Mouse (Mus musculus): ENCODE measurements around the gene Fbxw2. TPM values are rescaled to one million over a fixed set of nuclear protein-coding genes. Genes with fewer than 3 reads are reported as not detected.
"Not testable (repeated sequence)": the region's sequence is repeated elsewhere in the genome, so short reads cannot be mapped to it uniquely, and the experiment has no call there.

Gene Fbxw2
- total RNA-seq, 2 experiments from 2014 or later: 90.7 to 98.6 TPM

GRCm38 (mm10) chr2:34826460-34827231 is 535 bp upstream of the Fbxw2 start:
- intact Hi-C loops (cut with DNase I): no loop called here
- no peak for DNase-seq (ENCODE audit: low spot score in 2 of 2)

GRCm38 (mm10) chr2:34818492-34818891 is 7.6 kb downstream of the Fbxw2 start:
- intact Hi-C loops (cut with DNase I): no loop called here
- no peak for DNase-seq (ENCODE audit: low spot score in 2 of 2)

DNA sequence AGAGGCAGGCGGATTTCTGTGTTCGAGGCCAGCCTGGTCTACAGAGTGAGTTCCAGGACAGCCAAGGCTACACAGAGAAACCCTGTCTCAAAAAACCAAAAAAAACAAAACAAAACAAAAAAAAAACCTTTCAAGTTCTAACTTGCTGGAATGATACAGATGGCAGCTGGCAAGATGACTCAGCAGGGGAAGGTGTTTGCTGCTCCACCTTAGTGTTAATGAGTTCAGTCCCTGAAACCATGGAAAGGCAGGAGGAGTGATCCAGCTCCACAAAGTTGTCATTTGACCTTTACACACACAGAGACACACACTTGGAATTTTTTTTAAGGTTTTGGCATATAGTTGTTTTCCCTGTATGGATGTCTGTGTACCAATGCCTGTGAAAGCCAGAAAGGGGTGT is 10.2 kb downstream of the Fbxw2 start:
- DNase-seq (ENCODE audit: low spot score in 2 of 2); intact Hi-C loops (cut with DNase I): not testable (repeated sequence)

DNA sequence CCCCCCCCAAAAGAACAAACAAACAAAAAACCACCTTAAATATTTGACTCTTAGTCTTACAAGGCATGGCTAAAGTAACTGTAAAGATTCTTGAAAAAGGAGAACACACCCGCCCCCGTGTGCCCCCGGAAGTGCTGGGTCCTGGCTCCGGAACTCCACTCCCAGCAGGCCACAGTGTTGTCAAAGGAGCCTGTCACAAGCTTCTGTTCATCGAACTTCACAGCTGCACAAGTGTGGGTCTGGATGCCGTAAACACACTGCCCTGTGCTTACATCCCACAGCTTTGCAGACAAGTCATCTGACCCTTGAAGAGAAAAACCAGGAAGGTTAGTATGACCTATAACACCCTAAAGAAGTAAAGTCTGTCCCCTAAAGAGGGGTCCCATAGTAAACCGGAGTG is 13.4 kb downstream of the Fbxw2 start:
- no peak for DNase-seq (ENCODE audit: low spot score in 2 of 2)
- intact Hi-C loops (cut with DNase I): no loop called here

DNA sequence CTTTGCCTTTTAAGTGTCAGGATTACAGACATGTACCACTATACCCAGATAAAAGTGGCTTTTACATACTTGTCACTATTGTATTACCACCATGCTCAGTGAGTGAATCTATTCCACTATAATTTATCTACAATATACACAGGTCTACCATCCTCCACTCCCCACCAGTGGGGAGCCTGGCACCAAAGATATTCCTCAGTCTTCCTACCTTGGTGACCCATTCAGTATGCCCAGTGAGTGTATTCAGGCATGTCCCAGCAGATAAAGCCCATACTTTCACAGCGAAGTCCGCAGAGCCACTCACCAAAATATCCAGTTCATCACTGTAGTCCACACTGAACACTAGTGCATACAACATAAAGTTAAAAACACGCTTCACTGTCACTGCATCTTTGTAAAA is 15.3 kb downstream of the Fbxw2 start:
- no peak for DNase-seq (ENCODE audit: low spot score in 2 of 2)

GRCm38 (mm10) chr2:34809568-34809967 is 16.5 kb downstream of the Fbxw2 start:
- intact Hi-C loops (cut with DNase I): no loop called here
- no peak for DNase-seq (ENCODE audit: low spot score in 2 of 2)

More for the DNA sequence above, 15.3 kb downstream of the Fbxw2 start:
- intact Hi-C loops (cut with DNase I): no loop called here

- intact Hi-C loops (cut with DNase I): no loop called here
- DNase-seq (ENCODE audit: low spot score in 2 of 2): no peak
Observed at GRCm38 (mm10) chr2:34808057-34808456, 18.1 kb downstream of the Fbxw2 start.

GRCm38 (mm10) chr2:34805364-34805950 is 20.7 kb downstream of the Fbxw2 start:
- intact Hi-C loops (cut with DNase I): no loop called here

GRCm38 (mm10) chr2:34804815-34805214 is 21.3 kb downstream of the Fbxw2 start:
- intact Hi-C loops (cut with DNase I): no loop called here
- no peak for DNase-seq (ENCODE audit: low spot score in 2 of 2)

More at GRCm38 (mm10) chr2:34805364-34805950, 20.7 kb downstream of the Fbxw2 start:
- DNase-seq (ENCODE audit: low spot score in 2 of 2): no peak

DNA sequence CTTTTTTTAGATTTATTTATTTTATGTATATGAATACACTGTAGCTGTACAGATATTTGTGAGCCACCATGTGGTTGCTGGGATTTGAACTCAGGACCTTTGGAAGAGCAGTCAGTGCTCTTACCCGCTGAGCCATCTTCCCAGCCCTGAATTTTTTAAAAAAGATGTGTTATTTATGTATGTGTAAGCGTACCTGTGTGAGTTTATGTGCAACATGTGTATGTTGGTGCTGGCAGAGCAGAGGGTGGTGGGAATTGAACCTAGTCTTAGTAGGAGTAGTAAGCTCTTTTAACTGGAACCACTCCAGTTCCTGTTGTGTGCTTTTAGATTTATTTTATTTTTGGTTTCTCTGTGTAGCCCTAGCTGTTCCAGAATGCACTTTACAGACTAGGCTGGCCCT is 21.9 kb downstream of the Fbxw2 start:
- no peak for DNase-seq (ENCODE audit: low spot score in 2 of 2)
- intact Hi-C loops (cut with DNase I): no loop called here

- DNase-seq (ENCODE audit: low spot score in 2 of 2): no peak
- intact Hi-C loops (cut with DNase I): no loop called here
Observed at GRCm38 (mm10) chr2:34803746-34804145, 22.4 kb downstream of the Fbxw2 start.

- intact Hi-C loops (cut with DNase I): not testable (repeated sequence)
- peak in 1 of 2 experiments; percentile 25 for DNase-seq (ENCODE audit: low spot score in 2 of 2)
Observed at GRCm38 (mm10) chr2:34802565-34803245, 23.4 kb downstream of the Fbxw2 start.

DNA sequence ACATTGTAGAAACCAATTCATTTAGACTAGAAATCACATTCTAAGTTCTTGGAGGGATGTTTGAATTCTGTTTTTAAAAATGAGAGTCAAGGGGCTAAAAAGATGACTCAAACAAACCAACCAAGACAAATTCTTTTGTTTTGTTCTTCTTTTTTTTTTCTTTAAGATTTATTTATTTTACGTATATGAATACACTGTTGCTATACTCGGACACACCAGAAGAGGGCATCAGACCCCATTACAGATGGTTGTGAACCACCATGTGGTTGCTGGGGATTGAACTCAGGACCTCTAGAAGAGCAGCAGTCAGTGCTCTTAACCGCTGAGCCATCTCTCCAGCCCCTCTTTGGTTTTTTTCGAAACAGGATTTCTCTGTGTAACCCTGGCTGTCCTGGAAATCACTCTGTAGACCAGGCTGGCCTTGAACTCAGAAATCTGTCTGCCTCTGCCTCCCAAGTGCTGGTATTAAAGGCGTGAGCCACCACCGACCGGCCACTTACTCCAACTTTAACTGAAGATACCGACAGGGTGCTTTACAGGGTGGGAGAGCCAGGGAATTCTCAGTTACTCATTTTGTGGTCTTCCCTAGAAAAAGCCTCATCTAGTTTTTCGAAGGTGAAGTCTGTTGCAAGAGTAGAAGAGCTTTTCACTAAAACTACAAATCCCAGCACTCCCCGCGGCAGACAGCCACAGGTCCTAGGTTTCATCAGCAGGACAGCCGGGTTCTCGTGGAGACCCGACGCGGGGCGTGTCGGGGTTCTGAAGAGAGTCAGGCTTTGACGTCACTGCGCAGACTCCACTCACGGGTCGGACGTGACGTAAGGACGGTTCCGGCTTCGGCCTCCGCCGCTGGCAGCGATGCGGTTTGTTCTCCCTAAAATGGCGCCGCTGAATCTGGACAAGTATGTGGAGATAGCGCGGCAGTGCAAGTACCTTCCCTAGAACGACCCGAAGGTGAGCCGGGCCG is 24.3 kb downstream of the Fbxw2 start:
- DNase-seq (ENCODE audit: low spot score in 2 of 2): peak; percentile 98 to 99
- intact Hi-C loops (cut with DNase I): no loop called here

GRCm38 (mm10) chr2:34800371-34800770 is 25.7 kb downstream of the Fbxw2 start:
- DNase-seq (ENCODE audit: low spot score in 2 of 2): no peak
- intact Hi-C loops (cut with DNase I): no loop called here

DNA sequence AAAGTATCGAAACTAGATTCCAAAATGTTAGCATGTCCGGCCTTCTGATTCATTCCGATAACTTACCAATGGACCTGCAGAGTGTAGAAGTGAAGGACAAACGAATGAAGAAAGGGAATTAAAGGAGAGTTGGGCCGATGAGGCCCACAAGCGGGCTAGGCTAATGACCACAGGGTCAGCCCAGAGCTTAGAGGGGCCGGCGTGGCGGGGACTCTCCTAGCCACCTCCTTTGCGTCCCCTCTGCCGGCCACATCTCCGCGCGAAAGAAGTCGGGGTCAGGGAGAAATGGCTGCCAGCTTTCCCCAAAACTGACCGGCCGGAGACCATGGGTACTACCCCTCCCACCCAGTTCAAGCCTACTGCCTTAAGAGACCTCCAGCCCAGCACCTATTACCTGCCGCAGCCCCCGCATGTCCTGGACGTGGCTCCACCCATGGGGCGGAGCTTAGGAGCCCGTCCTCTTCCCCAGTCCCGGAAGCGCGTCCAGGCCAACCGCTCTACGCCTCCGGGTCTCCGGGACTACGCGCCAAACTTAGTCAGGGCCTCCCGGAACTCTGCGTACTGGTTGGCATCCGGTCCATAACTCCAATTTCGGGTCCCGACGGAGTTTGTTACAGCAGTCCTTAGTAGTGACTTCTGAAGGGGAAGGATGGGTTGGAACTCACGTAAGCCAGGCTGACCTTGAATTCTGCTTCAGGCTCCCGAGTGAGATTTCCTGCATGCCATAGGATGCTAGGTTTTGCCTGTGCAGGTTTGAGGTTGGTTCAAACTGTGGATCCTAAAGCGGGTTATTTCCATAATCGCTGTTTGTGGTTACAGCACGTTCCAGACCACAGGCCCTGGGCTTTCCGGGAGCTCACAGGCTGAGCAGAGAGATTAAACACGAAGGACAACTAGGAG is 26.5 kb downstream of the Fbxw2 start, which contains the start of gene Rabepk:
TSS of gene Rabepk (minus strand) at position 556 of the 900 bp plus-strand sequence.
- intact Hi-C loops (cut with DNase I): loop anchor here (10.0 kb wide), 1 partner anchor 305 kb away; the partner anchor contains the start of genes AI182371 and Cntrl

GRCm38 (mm10) chr2:34795426-34795825 is 30.7 kb downstream of the Fbxw2 start:
- intact Hi-C loops (cut with DNase I): loop anchor here (10.0 kb wide), 1 partner anchor 309 kb away; the partner anchor contains the start of genes AI182371 and Cntrl
- DNase-seq (ENCODE audit: low spot score in 2 of 2): no peak

More for the DNA sequence above, 26.5 kb downstream of the Fbxw2 start, which contains the start of gene Rabepk:
- DNase-seq (ENCODE audit: low spot score in 2 of 2): peak; percentile 55 to 67

DNA sequence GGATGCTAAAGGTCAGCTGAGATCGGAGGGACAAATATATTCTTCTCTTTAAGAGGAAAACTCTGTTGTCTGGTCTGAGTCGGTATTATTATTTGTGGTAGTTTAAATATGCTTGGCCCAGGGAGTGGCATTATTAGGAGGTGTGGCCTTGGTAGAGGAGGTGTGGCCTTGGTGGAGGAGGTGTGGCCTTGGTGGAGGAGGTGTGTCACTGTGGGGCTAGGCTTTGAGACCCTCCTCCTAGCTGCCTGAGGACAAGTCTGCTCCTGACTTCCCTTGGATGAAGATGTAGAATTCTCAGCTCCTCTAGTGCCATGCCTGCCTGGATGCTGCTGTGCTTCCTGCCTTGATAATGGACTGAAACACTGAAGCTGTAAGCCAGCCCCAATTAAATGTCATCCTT is 31.6 kb downstream of the Fbxw2 start:
- intact Hi-C loops (cut with DNase I): loop anchor here (10.0 kb wide), 1 partner anchor 310 kb away; the partner anchor contains the start of genes AI182371 and Cntrl
- no peak for DNase-seq (ENCODE audit: low spot score in 2 of 2)

DNA sequence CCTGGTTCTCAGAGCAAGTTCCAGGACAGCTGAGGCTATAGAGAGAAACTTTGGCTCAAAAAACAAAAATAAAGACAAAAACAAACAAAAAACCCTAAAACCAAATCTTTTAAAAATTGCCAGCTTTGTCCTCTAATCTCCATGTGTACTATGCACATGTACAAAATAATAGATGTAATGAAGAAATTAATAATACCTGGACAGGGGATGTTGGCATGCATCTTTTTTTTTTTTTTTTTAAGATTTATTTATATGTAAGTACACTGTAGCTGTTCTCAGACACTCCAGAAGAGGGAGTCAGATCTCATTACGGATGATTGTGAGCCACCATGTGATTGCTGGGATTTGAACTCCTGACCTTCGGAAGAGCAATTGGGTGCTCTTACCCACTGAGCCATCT is 33.6 kb downstream of the Fbxw2 start:
- intact Hi-C loops (cut with DNase I): loop anchor here (10.0 kb wide), 1 partner anchor 312 kb away; the partner anchor contains the start of genes AI182371 and Cntrl
- DNase-seq (ENCODE audit: low spot score in 2 of 2): not testable (repeated sequence)
